Mouse (Mus musculus): ENCODE data around the gene Kif14. TPM values are rescaled to one million over a fixed set of nuclear protein-coding genes. Genes with fewer than 3 reads are reported as not detected.

The Kif14 gene
- polyA plus RNA-seq (2014; fragmentation: Illumina TruSeq; extraction: RNeasy Lipid Tissue Mini Kit (QIAGEN cat#74804); ENCODE audit: low read depth, low replicate concordance), result 0.24 TPM

GRCm38 (mm10) chr1:136466143-136466811 is at the start of gene Kif14:
Gene Kif14, plus strand, starts transcription at chr1:136466343.

Other genes with a start within 250 kb of the Kif14 start
- 13.3 TPM for gene Inava, start 232.1 kb upstream of the Kif14 start, polyA plus RNA-seq (2014; fragmentation: Illumina TruSeq; extraction: RNeasy Lipid Tissue Mini Kit (QIAGEN cat#74804); ENCODE audit: low read depth, low replicate concordance)
- gene Gpr25, start 205.5 kb upstream of the Kif14 start, polyA plus RNA-seq (2014; fragmentation: Illumina TruSeq; extraction: RNeasy Lipid Tissue Mini Kit (QIAGEN cat#74804); ENCODE audit: low read depth, low replicate concordance), result not detected
- 16.1 TPM for gene Camsap2, start 120.2 kb upstream of the Kif14 start, polyA plus RNA-seq (2014; fragmentation: Illumina TruSeq; extraction: RNeasy Lipid Tissue Mini Kit (QIAGEN cat#74804); ENCODE audit: low read depth, low replicate concordance)
- 8.1 TPM for gene Ddx59, start 51.1 kb upstream of the Kif14 start, polyA plus RNA-seq (2014; fragmentation: Illumina TruSeq; extraction: RNeasy Lipid Tissue Mini Kit (QIAGEN cat#74804); ENCODE audit: low read depth, low replicate concordance)
- gene Zfp281, start 158.6 kb downstream of the Kif14 start, polyA plus RNA-seq (2014; fragmentation: Illumina TruSeq; extraction: RNeasy Lipid Tissue Mini Kit (QIAGEN cat#74804); ENCODE audit: low read depth, low replicate concordance), result 6.3 TPM